Mouse (Mus musculus): ENCODE data around the gene Insyn1.

Insyn1 gene

DNA sequence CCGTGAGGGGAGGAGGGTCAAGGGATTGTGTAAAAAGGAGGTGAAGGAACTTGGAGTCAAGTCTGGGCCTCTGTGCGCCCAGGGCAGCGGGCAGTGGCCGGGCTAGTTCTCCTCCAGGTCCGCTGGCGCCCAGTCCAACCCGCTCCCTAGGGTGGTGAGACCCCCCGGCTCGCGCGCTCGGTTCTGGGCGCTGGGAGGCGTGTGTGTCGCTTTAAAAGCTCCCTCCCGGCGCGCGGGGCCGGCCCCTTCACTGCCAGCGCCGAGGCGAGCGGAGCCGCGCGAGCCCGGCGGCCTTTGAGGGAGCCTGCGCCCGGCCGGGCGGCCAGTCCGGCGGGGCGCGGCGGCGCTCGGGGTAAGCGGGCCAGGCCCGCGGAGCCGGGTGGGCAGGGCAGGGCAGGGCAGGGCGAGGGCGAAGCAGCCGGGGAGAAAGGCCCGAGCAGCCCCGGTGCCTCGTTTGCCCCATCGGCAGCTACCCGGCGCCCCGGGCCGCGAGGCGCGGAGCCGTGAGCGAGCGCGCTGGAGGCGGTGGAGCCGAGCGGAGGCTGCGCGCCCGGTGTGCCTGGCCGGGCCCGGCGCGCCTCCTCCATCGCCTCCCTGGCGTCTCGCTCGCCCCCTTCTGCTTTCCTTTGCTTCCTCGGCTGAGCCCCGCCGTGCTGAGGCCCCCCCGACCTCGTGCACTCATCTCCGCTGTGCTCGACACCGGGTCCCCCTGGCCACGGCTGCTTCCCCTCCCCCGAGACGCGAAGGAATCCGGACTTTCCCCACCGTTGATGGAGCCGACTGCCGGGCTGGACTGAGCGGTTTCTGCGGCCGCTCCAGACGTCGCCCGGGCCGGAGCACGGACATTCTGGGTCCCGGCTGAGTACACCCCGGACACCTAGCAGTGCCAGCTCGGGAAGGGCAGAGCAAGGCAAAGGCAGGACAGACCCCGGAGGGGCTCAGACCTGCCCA is at the start of gene Insyn1:
TSS of gene Insyn1 (plus strand) at position 753 of the 951 bp plus-strand sequence.
- peak; percentile 70 for DNase-seq (ENCODE audit: low spot score)

- DNase-seq (ENCODE audit: low spot score) = no peak
Measured at GRCm38 (mm10) chr9:58438921-58439396, 49.4 kb upstream of the Insyn1 start.

DNA sequence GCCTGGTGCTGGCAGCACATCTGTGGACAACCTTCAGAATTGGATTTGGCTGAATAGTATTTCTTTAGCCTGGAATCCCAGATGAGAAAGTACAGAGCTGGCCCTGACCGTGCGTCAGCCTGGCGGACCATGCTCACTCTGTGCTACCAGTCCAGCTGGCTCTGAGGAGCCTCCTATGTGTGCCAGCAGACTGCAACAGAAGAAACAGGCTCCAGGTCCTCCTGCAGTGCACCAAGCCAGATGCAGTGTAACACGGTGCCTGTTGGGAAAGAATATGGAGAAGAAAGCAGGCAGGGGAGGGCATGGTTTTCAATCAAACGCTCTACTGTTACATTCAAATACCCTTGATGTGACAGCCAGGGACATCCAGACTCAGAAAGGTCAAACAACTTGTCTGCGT is 48.3 kb upstream of the Insyn1 start:
- DNase-seq (ENCODE audit: low spot score) = peak; percentile 19

- no peak for DNase-seq (ENCODE audit: low spot score)
Measured at GRCm38 (mm10) chr9:58440614-58441013, 47.8 kb upstream of the Insyn1 start.

DNA sequence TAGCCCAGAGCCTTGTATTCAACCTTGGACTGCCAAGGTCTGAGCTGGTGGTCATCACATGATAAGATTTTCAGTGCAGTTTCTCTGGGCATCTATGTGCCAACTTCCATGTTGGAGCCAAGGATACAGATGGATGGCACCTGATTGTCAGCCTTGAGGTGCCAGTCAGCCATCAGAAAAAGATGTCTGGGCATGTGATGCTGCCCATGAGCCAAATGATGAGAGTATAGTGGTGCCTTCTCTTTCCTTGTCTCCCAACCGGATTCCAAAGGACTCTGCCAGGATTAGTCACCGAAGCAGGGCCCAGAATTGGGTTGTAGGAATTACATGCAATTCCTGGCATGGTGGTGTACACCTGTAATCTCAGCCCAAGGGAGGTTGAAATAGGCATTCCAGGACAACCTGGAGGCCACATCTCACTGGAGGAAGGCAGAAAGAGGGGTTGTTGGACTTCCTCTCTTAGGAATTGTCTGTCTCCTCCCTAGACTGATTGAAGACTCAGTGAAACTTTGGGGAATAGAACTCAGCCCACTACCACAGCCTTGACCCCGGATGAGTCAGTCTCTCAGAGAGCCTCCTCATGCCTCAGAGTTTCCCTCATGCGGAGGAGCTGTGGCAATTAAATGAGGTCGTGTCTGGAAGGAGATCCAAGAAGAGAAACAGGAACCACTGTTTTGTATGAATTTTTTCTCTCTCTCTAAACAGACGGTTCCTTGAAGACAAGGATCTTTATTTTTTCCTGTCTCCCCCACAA is 46.9 kb upstream of the Insyn1 start:
- peak; percentile 38 for DNase-seq (ENCODE audit: low spot score)

DNA sequence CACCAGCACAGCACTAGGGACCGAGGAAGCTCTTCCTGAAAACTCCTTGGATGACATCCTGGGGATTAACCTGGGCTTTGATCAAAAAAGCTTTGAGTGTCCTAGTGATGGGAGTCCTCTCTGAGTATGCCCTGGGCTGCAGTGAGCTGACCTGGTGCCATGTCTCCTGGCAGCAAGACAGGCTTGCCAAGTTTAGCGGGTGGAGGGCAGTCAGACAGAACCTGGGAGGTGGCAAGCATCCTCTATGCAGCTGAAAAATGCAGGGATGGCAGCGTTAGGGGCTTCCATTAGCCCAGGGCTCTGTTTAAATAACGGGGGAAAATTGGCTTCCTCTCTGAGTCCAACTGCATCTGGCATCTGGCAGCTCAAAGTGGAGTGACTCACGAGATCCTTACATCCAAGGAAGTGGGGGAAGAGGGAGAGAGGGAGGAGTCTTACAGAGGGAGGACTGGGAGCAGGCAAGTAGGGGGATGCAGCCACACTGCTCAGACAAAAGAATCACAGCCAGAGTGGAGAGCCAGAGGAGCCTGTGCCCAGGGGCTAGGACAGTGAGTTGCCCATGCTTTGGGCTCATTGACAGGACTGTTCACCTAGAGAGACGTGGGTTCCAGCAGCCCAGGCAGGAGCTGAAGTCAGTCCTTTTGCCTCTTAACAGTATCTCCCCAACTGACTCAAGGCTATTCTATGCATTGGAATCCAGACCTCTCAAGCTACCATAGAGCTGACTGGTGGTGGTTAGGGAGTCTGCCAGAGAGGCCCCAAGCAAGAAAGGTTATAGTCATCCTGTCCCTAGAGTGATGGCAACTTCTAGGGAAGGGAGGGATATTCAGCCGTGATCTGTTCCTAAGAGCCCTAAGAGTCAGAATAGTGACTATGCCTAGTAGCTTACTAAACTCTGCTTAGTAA is 46.0 kb upstream of the Insyn1 start:
- DNase-seq (ENCODE audit: low spot score) = peak; percentile 72

- no peak for DNase-seq (ENCODE audit: low spot score)
Measured at GRCm38 (mm10) chr9:58443061-58443460, 45.3 kb upstream of the Insyn1 start.

- DNase-seq (ENCODE audit: low spot score) = no peak
Measured at GRCm38 (mm10) chr9:58446829-58447228, 41.6 kb upstream of the Insyn1 start.

DNA sequence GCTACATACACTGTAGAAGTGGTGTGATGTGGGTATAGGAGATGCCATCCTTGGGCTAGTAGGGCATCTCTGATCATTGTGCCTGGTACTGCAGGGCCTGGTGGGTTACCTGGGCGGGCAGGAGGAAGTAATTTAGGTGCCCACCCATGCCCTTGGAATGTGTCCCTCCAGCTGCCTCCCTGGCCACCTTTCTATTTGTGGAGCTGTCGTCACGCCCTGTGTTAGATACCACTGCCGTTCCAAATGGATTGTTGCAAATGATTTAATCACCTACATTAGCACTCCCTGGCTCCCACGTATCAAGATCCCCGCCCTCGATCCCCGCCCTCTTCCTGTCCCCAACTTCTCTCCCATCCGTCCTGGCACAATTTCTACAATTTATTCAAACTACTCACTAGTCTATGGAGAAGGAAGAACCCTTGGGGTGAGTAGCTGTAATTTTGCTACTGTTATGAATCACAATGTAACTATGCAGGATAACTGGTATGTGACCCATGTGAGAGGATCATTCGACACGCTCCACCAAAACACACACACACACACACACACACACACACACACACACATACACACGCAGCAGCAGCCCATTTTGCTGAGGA is 40.3 kb upstream of the Insyn1 start:
- no peak for DNase-seq (ENCODE audit: low spot score)

GRCm38 (mm10) chr9:58449526-58449925 is 38.9 kb upstream of the Insyn1 start:
- no peak for DNase-seq (ENCODE audit: low spot score)

- DNase-seq (ENCODE audit: low spot score) = peak; percentile 21
Measured at GRCm38 (mm10) chr9:58453791-58454378, 34.5 kb upstream of the Insyn1 start.

- DNase-seq (ENCODE audit: low spot score) = no peak
Measured at GRCm38 (mm10) chr9:58454886-58455285, 33.5 kb upstream of the Insyn1 start.

DNA sequence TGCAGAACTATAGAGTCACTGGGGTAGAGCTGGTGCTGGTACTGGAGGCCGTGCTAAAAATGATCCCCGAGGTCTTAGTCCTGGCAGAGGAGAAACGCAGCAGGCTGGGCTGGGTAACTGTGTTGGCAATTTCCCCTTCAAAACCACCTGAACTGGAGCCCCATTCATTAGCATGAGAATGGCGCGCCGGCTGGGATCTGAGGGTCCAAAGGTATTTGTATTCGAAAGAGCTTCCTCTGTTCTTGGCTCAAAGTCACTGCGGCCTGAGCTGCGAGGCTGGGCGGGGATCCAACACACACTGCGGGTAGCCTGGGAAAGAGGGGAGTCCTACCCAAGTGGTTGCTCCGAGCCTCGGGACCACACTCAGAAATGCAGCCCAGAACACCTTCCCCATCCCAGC is 32.6 kb upstream of the Insyn1 start:
- no peak for DNase-seq (ENCODE audit: low spot score)

DNA sequence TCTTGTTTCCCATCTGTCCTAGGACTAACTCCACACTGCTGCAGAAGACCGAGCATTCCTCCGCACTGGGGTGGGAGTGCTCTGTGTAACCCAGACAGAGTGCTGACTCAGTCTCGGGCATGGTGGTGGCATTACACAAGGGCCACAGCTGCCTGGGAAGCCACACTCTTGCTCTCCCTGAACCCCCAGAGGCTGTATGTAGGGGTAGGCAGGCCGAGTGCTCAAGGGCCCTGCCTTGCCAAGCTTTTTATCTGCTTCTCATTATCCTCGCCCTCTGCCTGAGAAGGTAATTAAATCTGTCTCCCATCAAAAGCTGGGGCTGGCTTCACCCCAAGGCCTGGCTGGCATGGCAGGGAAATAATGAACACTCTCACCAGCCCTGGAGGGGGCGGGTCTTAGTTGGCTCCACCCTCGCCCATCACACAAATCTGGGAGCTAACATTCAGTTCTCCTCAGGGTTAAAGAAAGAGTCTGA is 30.9 kb upstream of the Insyn1 start:
- DNase-seq (ENCODE audit: low spot score) = peak; percentile 82

GRCm38 (mm10) chr9:58458341-58458740 is 30.1 kb upstream of the Insyn1 start:
- DNase-seq (ENCODE audit: low spot score) = peak; percentile 61

- DNase-seq (ENCODE audit: low spot score) = peak; percentile 79
Measured at GRCm38 (mm10) chr9:58458856-58459553, 29.4 kb upstream of the Insyn1 start.

DNA sequence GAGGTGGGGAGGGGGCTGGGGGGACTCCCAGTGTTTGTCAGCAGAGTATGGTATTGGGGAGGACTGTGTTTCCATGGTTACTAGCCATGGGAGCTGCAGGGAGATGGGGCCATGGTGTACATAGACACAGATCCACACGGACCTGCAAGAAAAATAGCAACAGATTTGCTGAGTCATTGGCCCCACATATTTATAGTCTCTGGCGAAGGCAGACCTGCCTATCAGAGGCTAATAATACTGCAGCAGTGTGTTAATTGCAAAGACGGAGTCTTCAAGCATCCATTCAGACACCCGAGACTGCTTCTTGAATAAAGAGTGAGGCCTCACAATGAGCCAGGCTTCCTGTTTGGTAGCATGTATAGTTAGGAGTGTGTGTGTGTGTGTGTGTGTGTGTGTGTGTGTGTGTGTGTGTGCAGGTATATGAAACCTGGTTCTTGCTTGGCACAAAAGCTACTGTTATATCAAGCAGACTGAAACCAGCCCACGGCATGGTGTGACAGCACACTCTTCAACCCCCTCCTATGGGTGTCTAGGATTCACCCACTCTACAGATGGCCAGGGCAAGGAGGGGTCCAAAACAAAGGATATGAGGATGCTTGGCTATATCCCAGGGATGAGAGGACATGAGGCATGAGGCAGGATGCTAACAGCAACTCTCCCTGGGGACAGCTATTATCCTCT is 20.9 kb upstream of the Insyn1 start:
- no peak for DNase-seq (ENCODE audit: low spot score)

DNA sequence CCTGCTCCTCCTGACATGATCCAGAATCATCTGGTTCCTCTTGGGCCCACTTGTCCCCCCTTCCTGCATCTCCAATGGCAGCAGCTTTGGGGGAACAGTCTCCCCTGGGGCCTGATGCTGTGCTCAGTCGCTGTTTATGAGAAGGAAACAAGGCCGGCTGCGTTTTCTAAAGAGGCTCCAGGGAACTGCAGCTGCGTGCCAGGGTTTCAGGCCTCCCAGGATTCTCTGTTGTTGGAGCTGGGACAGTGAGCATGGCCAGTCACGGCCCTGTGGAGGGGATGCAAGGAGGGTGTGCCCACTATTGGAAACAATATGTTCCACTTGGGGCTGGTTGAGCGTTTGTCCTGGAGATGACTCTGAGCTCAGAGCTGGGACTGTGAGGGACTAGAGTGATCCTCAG is 17.9 kb upstream of the Insyn1 start:
- DNase-seq (ENCODE audit: low spot score) = no peak

- DNase-seq (ENCODE audit: low spot score) = no peak
Measured at GRCm38 (mm10) chr9:58473211-58473815, 15.1 kb upstream of the Insyn1 start.

All from MN1 (cell line).